Mouse (Mus musculus): Measurements from ENCODE around the gene Csnk1g1.

Csnk1g1 gene

GRCm38 (mm10) chr9:66070151-66070550 lies 161.4 kb downstream of the Csnk1g1 start:
- no peak for DNase-seq

GRCm38 (mm10) chr9:66072754-66073153 lies 164.0 kb downstream of the Csnk1g1 start:
- no peak for DNase-seq

GRCm38 (mm10) chr9:66078072-66078471 lies 169.3 kb downstream of the Csnk1g1 start:
- DNase-seq: no peak

GRCm38 (mm10) chr9:66078493-66078892 lies 169.8 kb downstream of the Csnk1g1 start:
- DNase-seq: no peak

- no peak for DNase-seq
These were observed 172.2 kb downstream of the Csnk1g1 start for GRCm38 (mm10) chr9:66080804-66081459.

- no peak for DNase-seq
These were observed 173.3 kb downstream of the Csnk1g1 start for GRCm38 (mm10) chr9:66081999-66082398.

GRCm38 (mm10) chr9:66084171-66084570 lies 175.4 kb downstream of the Csnk1g1 start:
- no peak for DNase-seq

GRCm38 (mm10) chr9:66087062-66087461 lies 178.3 kb downstream of the Csnk1g1 start:
- DNase-seq: no peak

GRCm38 (mm10) chr9:66088411-66088810 lies 179.7 kb downstream of the Csnk1g1 start:
- DNase-seq: peak; percentile 55

GRCm38 (mm10) chr9:66090593-66091244 lies 182.0 kb downstream of the Csnk1g1 start:
- DNase-seq: no peak

GRCm38 (mm10) chr9:66091327-66092231 lies 182.9 kb downstream of the Csnk1g1 start:
- DNase-seq: no peak

GRCm38 (mm10) chr9:66092664-66093063 lies 183.9 kb downstream of the Csnk1g1 start:
- DNase-seq: no peak
